Mouse (Mus musculus): Measurements from ENCODE around the gene Dlx5.

The Dlx5 gene

GRCm38 (mm10) chr6:6881638-6882190 is at the start of gene Dlx5:
Gene Dlx5 (minus strand): TSS chr6:6882085.
- in situ Hi-C loops (cut with MboI; ENCODE audit: low pct_unique_long_range_greater_than_20kb in 1 of 2, low sequenced_read_pairs in 2 of 2, unreplicated experiment in 1 of 2), result loop anchor here (25.0 kb wide), 4 partner anchors 594 to 1244 kb away; no protein-coding TSS in a partner anchor

DNA sequence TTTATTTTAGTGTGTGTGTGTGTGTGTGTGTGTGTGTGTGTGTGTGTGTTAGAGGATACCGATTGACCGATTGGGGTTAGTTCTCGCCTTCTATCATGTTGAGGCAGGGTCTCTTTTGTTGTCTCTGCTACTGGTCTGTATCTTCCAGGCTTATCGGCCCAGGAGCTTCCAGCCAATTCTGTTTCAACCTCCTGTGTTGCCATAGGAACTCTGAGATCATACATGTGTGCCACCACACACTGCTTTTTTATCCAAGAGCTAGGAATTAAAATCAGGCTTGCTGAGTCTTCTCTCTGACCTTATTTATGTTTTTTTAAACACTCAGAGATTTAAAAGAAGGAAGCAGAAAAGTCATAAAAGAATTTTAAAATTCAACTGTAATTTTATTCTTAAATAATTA is 49.6 kb upstream of the Dlx5 start:
- in situ Hi-C loops (cut with MboI; ENCODE audit: low pct_unique_long_range_greater_than_20kb in 1 of 2, low sequenced_read_pairs in 2 of 2, unreplicated experiment in 1 of 2), result loop anchor here in 1 of 2 experiments (25.0 kb wide), 1 partner anchor 731 kb away; no protein-coding TSS in a partner anchor

- in situ Hi-C loops (cut with MboI; ENCODE audit: low pct_unique_long_range_greater_than_20kb in 1 of 2, low sequenced_read_pairs in 2 of 2, unreplicated experiment in 1 of 2), result loop anchor here in 1 of 2 experiments (25.0 kb wide), 1 partner anchor 731 kb away; no protein-coding TSS in a partner anchor
These were observed 48.9 kb upstream of the Dlx5 start for GRCm38 (mm10) chr6:6930831-6931230.

GRCm38 (mm10) chr6:6925264-6925663 is 43.4 kb upstream of the Dlx5 start:
- in situ Hi-C loops (cut with MboI; ENCODE audit: low pct_unique_long_range_greater_than_20kb in 1 of 2, low sequenced_read_pairs in 2 of 2, unreplicated experiment in 1 of 2), result loop anchor here in 1 of 2 experiments (25.0 kb wide), 1 partner anchor 737 kb away; no protein-coding TSS in a partner anchor

GRCm38 (mm10) chr6:6917334-6917733 is 35.4 kb upstream of the Dlx5 start:
- in situ Hi-C loops (cut with MboI; ENCODE audit: low pct_unique_long_range_greater_than_20kb in 1 of 2, low sequenced_read_pairs in 2 of 2, unreplicated experiment in 1 of 2), result no loop called here

DNA sequence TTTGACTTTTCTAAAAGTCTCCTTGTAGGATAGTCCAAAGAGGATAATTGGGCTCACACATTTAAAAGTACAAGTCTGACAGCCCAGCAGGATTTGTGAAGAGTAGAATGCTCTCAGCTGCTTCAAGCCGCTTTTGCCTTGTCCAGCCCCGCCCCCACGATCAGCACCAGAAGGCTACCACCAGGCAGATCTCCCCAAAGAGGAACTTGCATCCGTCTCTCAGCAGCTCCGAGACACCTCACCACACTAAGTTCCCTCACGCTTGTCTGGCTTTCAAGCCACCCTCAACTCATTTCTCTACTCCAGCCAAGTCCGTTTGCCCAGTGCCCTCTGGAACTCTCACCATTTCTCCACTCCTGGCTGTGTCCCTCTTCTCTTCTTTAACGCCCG is 33.6 kb upstream of the Dlx5 start:
- in situ Hi-C loops (cut with MboI; ENCODE audit: low pct_unique_long_range_greater_than_20kb in 1 of 2, low sequenced_read_pairs in 2 of 2, unreplicated experiment in 1 of 2), result no loop called here

DNA sequence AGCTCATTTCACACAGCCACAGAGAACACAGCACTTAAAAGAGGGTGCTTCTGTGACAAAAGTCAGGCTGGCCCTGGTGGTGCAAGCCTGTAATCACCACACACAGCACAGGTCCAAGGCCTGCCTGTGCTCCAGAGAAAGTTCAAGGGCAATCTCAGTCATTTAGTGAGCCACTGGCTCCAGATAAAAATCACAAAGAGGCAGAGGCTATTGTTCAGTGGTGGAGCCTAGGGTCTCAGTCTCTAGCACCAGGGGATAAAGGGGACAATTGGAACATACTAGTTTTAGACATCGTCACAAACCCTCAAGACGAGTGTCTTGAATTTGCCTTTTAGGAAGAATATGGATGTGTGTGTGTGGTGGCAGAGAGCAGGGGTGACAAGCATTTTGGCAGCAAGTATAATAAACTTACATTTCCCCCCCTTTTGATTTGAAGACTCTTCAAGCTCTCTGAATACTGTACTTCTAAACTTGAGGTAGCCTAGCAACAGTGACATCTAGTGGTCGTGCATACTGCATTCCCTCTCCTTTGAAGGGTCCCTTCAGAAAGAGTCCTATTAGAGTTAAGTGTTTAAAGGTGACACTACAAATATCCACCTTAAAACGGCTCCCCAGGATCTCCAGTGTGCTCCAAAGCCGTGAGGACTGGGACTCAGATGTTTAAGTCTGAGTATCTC is 33.1 kb upstream of the Dlx5 start:
- in situ Hi-C loops (cut with MboI; ENCODE audit: low pct_unique_long_range_greater_than_20kb in 1 of 2, low sequenced_read_pairs in 2 of 2, unreplicated experiment in 1 of 2), result no loop called here

- in situ Hi-C loops (cut with MboI; ENCODE audit: low pct_unique_long_range_greater_than_20kb in 1 of 2, low sequenced_read_pairs in 2 of 2, unreplicated experiment in 1 of 2), result no loop called here
These were observed 32.4 kb upstream of the Dlx5 start for GRCm38 (mm10) chr6:6914304-6914703.

DNA sequence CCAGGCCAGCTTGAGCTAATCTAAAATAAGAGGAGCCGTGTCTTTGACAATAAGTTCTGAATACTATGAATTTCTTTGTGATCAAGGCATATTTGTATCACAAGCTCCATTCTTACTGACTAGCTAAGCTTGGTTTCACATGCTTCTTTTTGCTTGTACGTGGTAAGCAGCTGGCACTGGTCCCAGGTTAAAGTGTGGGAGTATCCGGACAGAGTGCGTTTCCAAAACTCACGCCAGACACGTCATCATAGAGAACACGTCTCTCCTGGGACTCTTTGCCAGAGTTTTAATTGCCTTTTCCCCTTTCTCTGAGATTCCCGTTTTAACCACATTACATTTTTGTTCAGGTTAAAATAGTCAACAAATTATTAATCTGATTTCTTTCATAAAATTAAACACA is 27.7 kb upstream of the Dlx5 start:
- in situ Hi-C loops (cut with MboI; ENCODE audit: low pct_unique_long_range_greater_than_20kb in 1 of 2, low sequenced_read_pairs in 2 of 2, unreplicated experiment in 1 of 2), result no loop called here

- in situ Hi-C loops (cut with MboI; ENCODE audit: low pct_unique_long_range_greater_than_20kb in 1 of 2, low sequenced_read_pairs in 2 of 2, unreplicated experiment in 1 of 2), result loop anchor here (25.0 kb wide), 4 partner anchors 603 to 1253 kb away; no protein-coding TSS in a partner anchor
These were observed 8.2 kb upstream of the Dlx5 start for GRCm38 (mm10) chr6:6890047-6890446.

DNA sequence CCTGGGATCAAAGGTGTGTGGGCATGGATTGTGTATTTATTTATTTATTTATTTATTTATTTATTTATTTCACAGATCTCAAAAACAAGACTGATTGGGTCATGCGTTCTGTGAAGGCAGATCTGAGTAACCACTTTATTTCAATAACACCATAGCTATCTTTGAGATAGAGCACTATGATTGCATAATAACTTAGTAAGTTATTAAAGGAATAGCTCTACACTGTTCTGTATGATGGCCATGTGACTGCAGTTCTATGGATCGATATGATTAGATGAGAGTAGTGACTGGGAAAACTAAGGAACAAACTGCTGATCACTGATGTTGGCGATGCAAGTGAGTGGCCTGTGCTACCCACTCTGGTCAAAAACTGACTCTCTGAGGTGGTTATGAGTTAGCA is 4.3 kb upstream of the Dlx5 start:
- in situ Hi-C loops (cut with MboI; ENCODE audit: low pct_unique_long_range_greater_than_20kb in 1 of 2, low sequenced_read_pairs in 2 of 2, unreplicated experiment in 1 of 2), result loop anchor here (25.0 kb wide), 4 partner anchors 599 to 1249 kb away; no protein-coding TSS in a partner anchor

DNA sequence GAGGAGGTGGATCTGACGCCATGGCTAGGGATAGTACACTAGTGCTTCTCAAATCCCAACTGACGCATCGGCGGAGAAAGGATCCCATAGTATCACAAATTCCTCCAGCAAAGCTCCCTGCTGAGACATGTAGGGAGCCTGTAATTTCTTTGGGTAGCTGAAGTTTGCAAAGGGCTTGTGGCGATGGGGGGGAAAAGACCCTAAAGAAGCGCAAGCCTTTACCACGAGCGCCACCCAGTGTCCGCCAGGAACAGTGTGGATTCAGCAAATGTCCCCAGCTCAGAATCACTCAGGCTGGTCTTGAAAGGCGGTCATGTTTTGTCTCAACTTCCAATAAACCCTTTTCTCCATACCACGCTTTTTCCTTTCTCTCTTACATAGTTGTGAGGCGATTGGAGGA is 3.0 kb upstream of the Dlx5 start:
- in situ Hi-C loops (cut with MboI; ENCODE audit: low pct_unique_long_range_greater_than_20kb in 1 of 2, low sequenced_read_pairs in 2 of 2, unreplicated experiment in 1 of 2), result loop anchor here (25.0 kb wide), 4 partner anchors 598 to 1248 kb away; no protein-coding TSS in a partner anchor

DNA sequence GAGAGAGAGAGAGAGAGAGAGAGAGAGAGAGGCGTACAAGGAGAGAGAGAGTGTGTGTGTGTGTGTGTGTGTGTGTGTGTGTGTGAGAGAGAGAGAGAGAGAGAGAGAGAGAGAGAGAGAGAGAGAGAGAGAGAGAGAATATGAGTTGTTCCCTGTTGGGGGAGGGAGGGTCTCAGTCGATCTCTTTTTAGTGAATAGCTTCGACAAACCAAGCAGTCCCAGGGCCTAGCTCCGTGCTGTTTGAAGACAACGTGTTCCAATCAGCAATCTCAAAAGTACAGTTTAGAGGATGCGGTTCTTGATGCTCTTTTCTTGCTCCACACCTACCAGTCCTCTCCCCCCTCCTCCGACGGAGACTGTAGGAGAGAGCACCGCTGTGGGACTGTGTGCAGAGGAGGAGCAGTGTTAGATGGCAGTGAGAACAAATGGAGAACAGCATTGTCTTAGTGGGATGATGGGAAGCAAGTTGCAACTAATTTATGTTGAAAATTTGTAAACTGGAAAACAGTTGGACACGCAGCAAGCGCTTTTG is 447 bp upstream of the Dlx5 start:
- in situ Hi-C loops (cut with MboI; ENCODE audit: low pct_unique_long_range_greater_than_20kb in 1 of 2, low sequenced_read_pairs in 2 of 2, unreplicated experiment in 1 of 2), result loop anchor here (25.0 kb wide), 4 partner anchors 595 to 1245 kb away; no protein-coding TSS in a partner anchor

GRCm38 (mm10) chr6:6881115-6881637 is 709 bp downstream of the Dlx5 start:
- in situ Hi-C loops (cut with MboI; ENCODE audit: low pct_unique_long_range_greater_than_20kb in 1 of 2, low sequenced_read_pairs in 2 of 2, unreplicated experiment in 1 of 2), result loop anchor here (25.0 kb wide), 4 partner anchors 594 to 1244 kb away; no protein-coding TSS in a partner anchor

DNA sequence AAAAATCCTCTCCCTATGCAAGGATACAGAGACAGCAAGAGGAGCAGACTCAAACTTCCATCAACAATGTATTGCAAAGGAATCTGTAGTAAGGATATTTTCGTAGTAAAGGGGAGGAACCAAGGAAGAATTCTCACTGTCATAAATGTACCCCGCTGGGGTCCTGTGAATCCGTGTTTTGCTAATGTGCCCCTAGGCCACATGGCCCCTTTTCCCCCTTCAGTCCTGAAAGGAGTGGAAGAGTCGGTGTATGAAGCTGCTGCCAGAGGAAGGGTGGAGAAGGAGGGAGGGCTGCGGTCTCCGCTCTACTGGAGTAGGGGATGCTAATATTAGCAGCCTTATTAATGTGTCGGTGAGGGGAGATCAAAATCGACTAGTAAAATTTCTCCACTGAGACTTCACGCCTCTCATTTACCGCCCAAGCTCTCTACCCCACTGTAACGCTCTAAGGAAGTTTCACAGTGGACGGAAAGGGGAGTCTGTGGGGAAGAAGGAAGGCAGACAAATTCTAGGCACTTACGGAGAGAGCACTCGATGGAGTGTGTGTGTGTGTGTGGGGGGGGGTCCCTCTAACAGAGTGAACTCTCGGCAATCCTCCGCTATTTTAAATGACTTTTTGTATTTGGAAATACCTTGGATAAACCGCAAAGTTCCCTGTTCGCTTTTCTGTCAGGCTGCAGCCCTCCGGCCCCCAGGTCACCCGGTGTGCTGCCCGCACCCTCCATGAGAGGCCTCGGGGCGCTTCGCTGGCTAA is 1.3 kb downstream of the Dlx5 start:
- in situ Hi-C loops (cut with MboI; ENCODE audit: low pct_unique_long_range_greater_than_20kb in 1 of 2, low sequenced_read_pairs in 2 of 2, unreplicated experiment in 1 of 2), result loop anchor here (25.0 kb wide), 4 partner anchors 593 to 1243 kb away; no protein-coding TSS in a partner anchor

DNA sequence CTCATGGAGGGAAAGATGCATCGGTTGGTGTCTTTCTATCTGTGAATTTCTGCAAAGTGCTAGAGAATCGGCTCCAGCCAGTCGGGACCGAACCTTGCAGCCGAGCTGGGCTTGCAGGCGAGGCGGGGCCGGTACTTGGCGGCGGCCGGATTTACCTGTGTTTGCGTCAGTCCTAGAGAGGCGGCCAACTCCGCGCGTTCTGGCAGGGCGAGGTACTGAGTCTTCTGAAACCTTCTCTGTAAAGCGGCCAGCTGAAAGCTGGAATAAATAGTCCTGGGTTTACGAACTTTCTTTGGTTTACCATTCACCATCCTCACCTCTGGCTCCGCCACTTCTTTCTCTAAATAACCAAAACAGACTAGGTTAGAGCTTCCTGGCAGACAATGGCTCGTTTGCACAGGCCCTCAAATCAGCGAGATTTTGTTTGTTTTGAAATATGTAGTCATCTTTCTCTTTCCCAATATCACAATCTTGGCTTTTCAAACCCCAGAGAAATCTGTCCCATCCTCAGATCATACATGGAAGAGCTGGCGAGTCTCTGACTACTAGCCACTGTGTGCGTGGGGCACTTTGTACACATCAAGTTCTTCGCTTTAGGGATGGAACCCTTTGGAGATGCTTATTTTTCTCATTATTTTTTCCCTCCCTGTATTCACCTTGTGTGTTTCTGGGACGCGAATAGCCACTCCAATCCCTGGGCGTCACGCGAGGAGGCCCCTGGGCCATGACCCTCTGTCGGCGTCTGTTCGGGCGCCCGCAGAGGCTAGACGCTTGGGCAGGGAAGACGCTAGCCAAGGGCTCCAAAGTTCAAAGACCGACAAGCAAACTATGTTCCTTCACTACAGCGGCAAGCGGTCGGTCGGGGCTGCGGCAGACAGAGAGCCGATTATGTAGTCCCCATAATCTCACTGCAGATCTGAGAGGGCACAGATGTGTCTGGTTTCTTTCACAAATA is 2.2 kb downstream of the Dlx5 start:
- in situ Hi-C loops (cut with MboI; ENCODE audit: low pct_unique_long_range_greater_than_20kb in 1 of 2, low sequenced_read_pairs in 2 of 2, unreplicated experiment in 1 of 2), result loop anchor here (25.0 kb wide), 4 partner anchors 592 to 1242 kb away; no protein-coding TSS in a partner anchor

DNA sequence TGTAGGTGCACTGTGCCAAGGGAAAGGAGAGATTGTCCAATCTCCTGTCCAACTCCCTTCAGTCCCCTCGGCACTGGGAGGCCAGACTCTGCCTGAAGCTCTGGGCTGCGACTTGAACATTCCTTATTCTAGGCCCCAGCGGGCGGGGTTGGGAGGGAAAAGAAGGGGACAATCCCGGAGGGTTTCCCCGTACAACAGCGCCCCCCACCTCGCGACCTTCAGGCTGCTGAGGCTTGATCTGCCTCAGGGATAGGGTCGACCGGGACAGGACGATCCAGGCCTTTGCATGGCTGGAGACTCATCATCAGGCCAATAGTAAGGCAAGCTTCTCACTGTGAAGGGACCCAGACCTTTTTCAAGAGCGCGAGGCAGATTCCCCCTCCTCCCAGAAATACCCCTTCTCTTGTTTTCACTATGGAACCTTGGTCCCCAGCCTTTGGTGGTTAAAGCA is 3.0 kb downstream of the Dlx5 start:
- in situ Hi-C loops (cut with MboI; ENCODE audit: low pct_unique_long_range_greater_than_20kb in 1 of 2, low sequenced_read_pairs in 2 of 2, unreplicated experiment in 1 of 2), result loop anchor here (25.0 kb wide), 4 partner anchors 592 to 1242 kb away; no protein-coding TSS in a partner anchor

All from mouse embryonic stem cell (cell line).